Mouse (Mus musculus): ENCODE measurements around the gene Tmem161a. TPM values are rescaled to one million over a fixed set of nuclear protein-coding genes. Genes with fewer than 3 reads are reported as not detected.

Gene Tmem161a
- polyA plus RNA-seq, 1 experiment from 2014 or later: 45.0 TPM

DNA sequence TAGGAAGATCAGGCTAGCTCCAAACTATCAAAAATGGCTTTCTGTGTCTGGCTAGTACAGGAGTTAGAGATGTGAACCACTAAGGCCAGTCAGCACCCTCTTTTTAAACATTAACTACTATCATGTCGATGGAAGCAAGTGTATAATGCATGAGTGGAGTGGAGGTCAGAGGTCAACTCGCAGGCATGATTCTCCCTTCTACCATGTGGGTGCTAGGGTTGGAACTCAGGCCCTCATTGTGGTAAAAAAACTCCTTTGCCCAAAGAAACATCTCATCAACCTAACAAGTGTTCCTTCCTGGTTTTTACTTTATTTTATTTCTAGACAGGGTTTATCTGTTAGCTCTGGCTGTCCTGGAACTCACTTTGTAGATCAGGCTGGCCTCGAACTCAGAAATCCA is 1.4 kb upstream of the Tmem161a start:
- Histone ChIP-seq H3K27ac (ENCODE audit: low read length) (no peak overlapping the region), H3K4me2 (replicated peaks; ENCODE audit: low read depth, low read length) (no peak overlapping the region), H3K36me3 (ENCODE audit: insufficient read depth, low read length) (no peaks in the 10 kb centered on the region), H3K4me3 (ENCODE audit: low read depth, low read length) (no peak overlapping the region), H3K9me3 (ENCODE audit: low read length) (no peaks in the 10 kb centered on the region), H3K9ac (replicated peaks; ENCODE audit: low read depth) (no peak overlapping the region), H3K27me3 (replicated peaks; ENCODE audit: insufficient read depth, low read length) (no peaks in the 10 kb centered on the region), H3K4me1 (ENCODE audit: insufficient read depth, low read depth, low read length) (no peaks in the 10 kb centered on the region)
- WGBS: 64% methylated on average over 3 of the region's 3 CpGs
- DNase-seq (ENCODE audit: low spot score) (no peak), ATAC-seq (no peak)
- no peak for TF ChIP-seq CTCF (IDR thresholded peaks at IDR 0.05)
- no peak for TF ChIP-seq EP300 (IDR thresholded peaks at IDR 0.05)

DNA sequence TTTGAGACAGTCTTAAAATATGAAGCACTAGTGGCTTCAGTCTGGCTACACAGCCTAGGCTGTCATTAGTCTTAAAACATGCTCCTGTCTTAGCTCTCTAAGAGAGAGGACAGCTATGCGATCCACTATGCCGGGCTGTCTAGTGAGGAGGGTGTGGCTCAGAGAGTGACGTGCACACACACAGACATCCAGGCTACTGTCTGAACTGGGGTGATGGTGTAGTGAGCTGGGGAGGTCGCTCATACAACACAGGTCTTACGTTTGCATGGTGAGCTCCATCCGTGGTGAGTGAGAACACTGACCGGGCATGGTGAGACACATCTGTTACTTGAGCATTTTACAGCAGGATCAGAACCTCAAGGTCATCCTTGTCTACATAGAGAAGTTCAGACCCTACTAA is 916 bp upstream of the Tmem161a start:
- Histone ChIP-seq H3K9me3 (ENCODE audit: low read length) (no peaks in the 10 kb centered on the region), H3K36me3 (ENCODE audit: insufficient read depth, low read length) (no peaks in the 10 kb centered on the region), H3K4me3 (ENCODE audit: low read depth, low read length) (no peak overlapping the region), H3K27ac (ENCODE audit: low read length) (no peak overlapping the region), H3K27me3 (replicated peaks; ENCODE audit: insufficient read depth, low read length) (no peaks in the 10 kb centered on the region), H3K4me1 (ENCODE audit: insufficient read depth, low read depth, low read length) (no peaks in the 10 kb centered on the region), H3K9ac (replicated peaks; ENCODE audit: low read depth) (no peak overlapping the region), H3K4me2 (replicated peaks; ENCODE audit: low read depth, low read length) (no peak overlapping the region)
- no peak for DNase-seq (ENCODE audit: low spot score)
- TF ChIP-seq CTCF (IDR thresholded peaks at IDR 0.05) (no peak), EP300 (IDR thresholded peaks at IDR 0.05) (no peak)
- ATAC-seq: no peak
- 85% methylated on average over 7 of the region's 7 CpGs for WGBS

DNA sequence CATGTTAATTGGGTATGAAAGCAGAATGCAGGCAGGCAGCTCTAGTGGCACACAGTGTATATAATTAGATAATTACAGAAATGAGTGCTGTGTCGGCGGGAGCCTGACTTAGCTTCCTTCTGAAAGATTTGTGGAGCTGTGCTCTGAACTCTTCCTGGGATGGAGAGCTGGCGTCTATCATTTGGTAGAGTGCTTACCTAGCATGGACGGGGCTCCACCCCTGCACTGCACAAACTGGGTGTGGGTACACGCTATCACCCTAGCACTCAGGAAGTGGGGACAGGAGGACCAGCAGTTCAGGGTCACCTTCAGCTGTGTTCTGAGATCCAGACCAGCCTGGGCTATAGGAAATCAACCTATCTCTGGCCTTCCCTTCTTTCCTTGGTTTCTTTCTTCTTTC is 1.2 kb downstream of the Tmem161a start:
- DNase-seq (ENCODE audit: low spot score) (no peak), ATAC-seq (no peak)
- WGBS: 61% methylated on average over 5 of the region's 5 CpGs
- Histone ChIP-seq H3K4me2 (replicated peaks; ENCODE audit: low read depth, low read length) (no peak overlapping the region), H3K9me3 (ENCODE audit: low read length) (no peaks in the 10 kb centered on the region), H3K4me3 (ENCODE audit: low read depth, low read length) (no peak overlapping the region), H3K27me3 (replicated peaks; ENCODE audit: insufficient read depth, low read length) (no peaks in the 10 kb centered on the region), H3K9ac (replicated peaks; ENCODE audit: low read depth) (no peak overlapping the region), H3K36me3 (ENCODE audit: insufficient read depth, low read length) (no peaks in the 10 kb centered on the region), H3K27ac (ENCODE audit: low read length) (no peak overlapping the region), H3K4me1 (ENCODE audit: insufficient read depth, low read depth, low read length) (no peaks in the 10 kb centered on the region)
- TF ChIP-seq EP300 (IDR thresholded peaks at IDR 0.05) (no peak), CTCF (IDR thresholded peaks at IDR 0.05) (no peak)

DNA sequence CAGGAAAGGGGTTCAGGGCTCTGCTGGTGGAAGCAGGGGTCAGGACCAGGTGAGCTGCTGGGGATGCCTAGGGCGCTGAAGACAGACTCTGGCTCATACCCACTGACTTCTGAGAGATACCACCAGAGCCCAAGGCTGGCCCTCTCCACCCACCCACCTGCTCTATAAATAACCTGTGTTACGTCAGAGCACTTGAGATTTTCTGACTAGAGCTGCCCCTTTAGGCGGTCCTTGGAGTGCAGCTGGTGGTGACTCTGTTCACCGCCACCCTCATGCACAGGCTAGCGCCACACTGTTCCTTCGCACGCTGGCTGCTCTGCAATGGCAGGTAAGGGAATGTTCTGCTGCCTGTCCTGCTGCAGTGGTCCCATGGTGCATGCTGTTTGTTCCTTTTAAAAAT is 1.9 kb downstream of the Tmem161a start:
- no peaks in the 10 kb centered on the region for H3K27me3 ChIP-seq (replicated peaks; ENCODE audit: insufficient read depth, low read length)
- 62% methylated on average over 7 of the region's 7 CpGs for WGBS
- H3K27ac ChIP-seq (ENCODE audit: low read length): no peak overlapping the region
- H3K9ac ChIP-seq (replicated peaks; ENCODE audit: low read depth): no peak overlapping the region
- H3K4me2 ChIP-seq (replicated peaks; ENCODE audit: low read depth, low read length): no peak overlapping the region
- no peaks in the 10 kb centered on the region; the same call in 1 of the 2 replicates for H3K36me3 ChIP-seq (ENCODE audit: insufficient read depth, low read length)
- H3K4me1 ChIP-seq (ENCODE audit: insufficient read depth, low read depth, low read length): no peaks in the 10 kb centered on the region
- ATAC-seq: no peak
- no peak overlapping the region for H3K4me3 ChIP-seq (ENCODE audit: low read depth, low read length)
- H3K9me3 ChIP-seq (ENCODE audit: low read length): no peaks in the 10 kb centered on the region
- DNase-seq (ENCODE audit: low spot score): no peak
- no peak for TF ChIP-seq EP300 (IDR thresholded peaks at IDR 0.05)
- TF ChIP-seq CTCF (IDR thresholded peaks at IDR 0.05): no peak

DNA sequence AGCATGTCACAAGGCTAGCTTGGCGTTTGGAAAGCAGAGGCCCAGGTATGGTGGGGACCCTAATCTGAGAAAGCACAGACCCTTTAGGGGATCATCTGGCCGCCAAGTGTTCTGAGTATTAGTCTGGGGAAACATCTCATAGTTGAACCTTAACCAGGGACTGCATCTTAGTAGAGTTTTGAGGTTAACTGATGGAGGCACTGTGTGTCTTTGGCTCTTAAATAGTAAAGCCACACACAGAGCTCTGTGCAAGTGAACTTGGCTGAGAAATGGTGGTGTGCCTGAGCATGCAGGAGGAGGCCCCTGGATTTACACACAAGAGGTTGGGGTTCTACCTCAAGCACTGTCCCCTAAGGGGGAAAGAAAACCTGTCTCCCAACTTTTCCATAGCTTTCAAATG is 6.1 kb downstream of the Tmem161a start:
- TF ChIP-seq EP300 (IDR thresholded peaks at IDR 0.05) (no peak), CTCF (IDR thresholded peaks at IDR 0.05) (no peak)
- WGBS: 92% methylated on average over 2 of the region's 2 CpGs
- H3K36me3 ChIP-seq (ENCODE audit: insufficient read depth, low read length): no peaks in the 10 kb centered on the region; the same call in 1 of the 2 replicates

DNA sequence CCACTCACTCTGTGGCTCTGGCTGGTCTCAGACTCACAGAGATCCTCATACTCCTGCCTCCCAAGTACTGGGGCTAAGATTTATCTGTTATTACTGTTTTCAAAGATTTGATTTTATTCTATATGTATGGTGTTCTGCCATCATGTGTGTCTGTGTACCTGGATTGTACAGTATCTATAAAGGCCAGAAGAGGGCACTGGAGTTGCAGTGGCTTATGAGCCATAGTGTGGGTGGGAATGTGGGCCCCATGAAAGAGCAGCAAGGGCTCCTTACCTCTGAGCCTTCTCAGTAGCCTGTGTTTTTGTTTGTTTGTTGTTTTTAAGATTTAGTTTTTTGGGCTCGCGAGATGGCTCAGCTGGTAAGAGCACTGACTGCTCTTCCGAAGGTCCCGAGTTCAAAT is 6.9 kb downstream of the Tmem161a start:
- Histone ChIP-seq H3K4me2 (replicated peaks; ENCODE audit: low read depth, low read length) (no peak overlapping the region), H3K27ac (ENCODE audit: low read length) (no peak overlapping the region), H3K9me3 (ENCODE audit: low read length) (no peaks in the 10 kb centered on the region), H3K36me3 (ENCODE audit: insufficient read depth, low read length) (no peaks in the 10 kb centered on the region; the same call in 1 of the 2 replicates), H3K4me1 (ENCODE audit: insufficient read depth, low read depth, low read length) (no peaks in the 10 kb centered on the region), H3K9ac (replicated peaks; ENCODE audit: low read depth) (no peak overlapping the region), H3K27me3 (replicated peaks; ENCODE audit: insufficient read depth, low read length) (no peaks in the 10 kb centered on the region), H3K4me3 (ENCODE audit: low read depth, low read length) (no peak overlapping the region)
- WGBS: 96% methylated on average over 4 of the region's 4 CpGs
- DNase-seq (ENCODE audit: low spot score) (peak; percentile 40), ATAC-seq (peak; percentile 42; the same call in 1 of the 2 replicates)
- TF ChIP-seq CTCF (IDR thresholded peaks at IDR 0.05) (peak; percentile 69), EP300 (IDR thresholded peaks at IDR 0.05) (no peak)

More for the DNA sequence above, 6.1 kb downstream of the Tmem161a start:
- Histone ChIP-seq H3K27ac (ENCODE audit: low read length) (no peak overlapping the region), H3K4me3 (ENCODE audit: low read depth, low read length) (no peak overlapping the region), H3K4me1 (ENCODE audit: insufficient read depth, low read depth, low read length) (no peaks in the 10 kb centered on the region), H3K27me3 (replicated peaks; ENCODE audit: insufficient read depth, low read length) (no peaks in the 10 kb centered on the region), H3K9me3 (ENCODE audit: low read length) (no peaks in the 10 kb centered on the region), H3K4me2 (replicated peaks; ENCODE audit: low read depth, low read length) (no peak overlapping the region), H3K9ac (replicated peaks; ENCODE audit: low read depth) (no peak overlapping the region)
- ATAC-seq: no peak
- DNase-seq (ENCODE audit: low spot score): no peak

Measured in lung, postnatal 0 days (tissue).